In the genomic region with DNA sequence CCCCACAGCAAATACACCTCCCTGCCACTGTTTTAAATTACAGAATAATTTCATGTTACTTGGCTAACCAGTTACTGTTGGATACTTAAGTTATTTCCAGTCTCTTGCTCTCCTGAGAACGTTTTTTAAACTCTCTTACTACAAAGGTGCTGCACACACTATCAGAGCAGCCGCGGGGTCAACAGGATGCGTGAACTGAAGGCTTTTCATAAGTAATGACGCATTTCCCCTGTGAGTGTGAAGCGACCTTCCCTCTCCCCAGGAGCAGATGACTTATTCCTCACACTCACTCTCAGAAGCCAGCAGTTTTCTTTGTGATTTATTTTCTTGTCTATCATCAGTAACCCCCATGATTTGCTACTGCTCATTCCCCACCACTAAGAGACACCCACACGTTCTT, we compare ENCODE assay signal across 14 mouse cellular contexts. TPM values are rescaled to one million over a fixed set of nuclear protein-coding genes. Genes with fewer than 3 reads are reported as not detected.
"Had no signal": no experiment of that assay in that cellular context is flagged by ENCODE, and none has a peak within 500 bp of the region (broad histone marks: within the 10 kb centered on the region; RNA-seq: fewer than 3 reads in every experiment).

No protein-coding gene starts in this region.

- H3K9me3 ChIP-seq: kidney, embryonic 15.5 days; limb, embryonic 13.5 days; midbrain, embryonic 10.5 days; midbrain, embryonic 15.5 days; neural tube, embryonic 13.5 days had no signal

- H3K27me3 ChIP-seq: midbrain, embryonic 15.5 days; neural tube, embryonic 13.5 days had no signal

- DNase-seq: kidney, adult 11 months; left cerebral cortex, postnatal 4 days; lung, adult 18-20 months; lung, postnatal 4 days; retina, postnatal 1 day; thymus, postnatal 4 days had no signal

- H3K36me3 ChIP-seq: kidney, embryonic 15.5 days; limb, embryonic 13.5 days; midbrain, embryonic 10.5 days; midbrain, embryonic 15.5 days; neural tube, embryonic 13.5 days had no signal

- H3K27ac ChIP-seq: kidney, embryonic 15.5 days; limb, embryonic 13.5 days; liver, embryonic 14.5 days; midbrain, embryonic 10.5 days; midbrain, embryonic 15.5 days; neural tube, embryonic 13.5 days had no signal

- H3K4me2 ChIP-seq: kidney, embryonic 15.5 days; limb, embryonic 13.5 days; midbrain, embryonic 15.5 days; neural tube, embryonic 13.5 days had no signal

- H3K4me3 ChIP-seq: kidney, embryonic 15.5 days; limb, embryonic 13.5 days; midbrain, embryonic 10.5 days; midbrain, embryonic 15.5 days; neural tube, embryonic 13.5 days had no signal

- ATAC-seq: lung, postnatal 0 days; midbrain, embryonic 15.5 days had no signal

- H3K9ac ChIP-seq: kidney, embryonic 15.5 days; limb, embryonic 13.5 days; liver, embryonic 14.5 days; midbrain, embryonic 15.5 days; neural tube, embryonic 13.5 days had no signal

- H3K4me1 ChIP-seq: kidney, embryonic 15.5 days; midbrain, embryonic 10.5 days; midbrain, embryonic 15.5 days; neural tube, embryonic 13.5 days had no signal

RNA-seq across cellular contexts. Expression of gene Rims4, which starts 13.7 kb away (rescaled TPM):
- polyA plus RNA-seq: thymus, postnatal 0 days had no signal
